Mouse (Mus musculus) cerebellum, postnatal 36 days (tissue): Measurements from ENCODE around the gene Slc7a6os.
"Not testable (repeated sequence)": the region's sequence is repeated elsewhere in the genome, so short reads cannot be mapped to it uniquely, and the experiment has no call there.

Experiments
- DNase-seq, 2 experiments: peaks; one replicate each; pipeline ENCODE4 v3.0.0; 2021 to 2022; ENCODE audit warnings: mixed read lengths in 2 of 2

The Slc7a6os gene

DNA sequence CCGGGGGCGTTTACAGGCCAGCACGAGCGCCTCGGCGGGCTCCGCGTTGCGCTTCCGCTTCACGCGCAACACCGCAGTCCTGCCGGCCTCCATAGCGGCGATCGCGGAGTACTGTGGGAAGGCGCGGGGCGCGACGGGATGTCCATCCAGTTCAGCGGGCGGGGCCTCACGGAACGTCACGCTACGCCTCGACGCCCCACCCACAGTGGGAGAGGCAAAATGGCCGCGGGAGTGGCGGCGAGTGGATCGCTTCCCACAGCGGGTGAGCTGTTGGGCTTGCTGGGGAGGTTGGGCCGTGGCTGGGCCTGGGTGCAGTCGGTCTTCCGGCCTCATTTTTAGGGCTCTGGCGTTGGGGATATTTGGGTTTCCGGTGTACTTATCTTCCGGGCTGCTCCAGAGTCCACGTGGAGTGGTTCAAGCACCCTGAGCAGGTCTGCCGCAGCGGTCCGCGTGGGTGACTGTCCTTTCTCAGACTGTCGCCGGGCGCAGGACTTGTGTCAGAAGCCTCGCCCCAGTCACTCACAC is at the start of gene Slc7a6os, which contains the start of gene Prmt7:
Gene Slc7a6os, minus strand, starts transcription at position 115 of the 525 bp plus-strand sequence.
Gene Prmt7, plus strand, starts transcription at position 116 of the 525 bp plus-strand sequence.
- DNase-seq, result peak; percentile 98

DNA sequence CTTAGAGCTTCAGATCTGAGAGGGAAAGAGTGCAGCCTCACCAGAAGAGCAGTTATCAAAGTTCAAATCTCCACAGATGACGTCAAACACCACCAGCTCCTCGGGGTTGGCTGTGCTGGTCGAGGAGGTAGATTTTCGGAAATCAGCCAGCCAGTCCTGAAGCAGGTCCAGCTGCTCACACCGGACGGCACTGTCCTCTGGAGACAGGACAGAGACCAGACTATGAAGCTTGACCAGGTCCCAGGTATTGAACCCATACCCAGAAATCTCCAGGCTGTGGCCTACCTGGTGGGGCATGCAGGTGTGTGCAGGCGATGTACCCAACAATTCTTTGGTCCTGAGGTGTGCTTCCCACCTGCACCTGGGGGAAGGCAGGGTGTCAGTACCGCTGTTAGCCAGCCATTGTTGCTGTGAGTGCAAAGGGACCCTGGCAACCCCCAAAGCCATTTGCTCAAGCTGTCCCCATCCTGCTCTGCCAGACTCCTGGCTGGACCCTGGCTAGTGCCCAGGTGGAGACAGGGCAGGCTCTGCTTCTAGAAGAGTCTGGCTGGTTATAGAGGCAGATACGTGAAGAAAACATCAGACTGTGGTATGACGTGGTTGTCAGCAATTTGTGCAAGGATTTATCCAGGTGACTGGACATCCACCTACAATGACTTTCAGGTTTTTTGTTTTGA is 49.0 kb upstream of the Slc7a6os start:
- DNase-seq, result peak; percentile 63 to 70

- DNase-seq, result peak; percentile 31 to 34
These were observed 47.4 kb upstream of the Slc7a6os start for GRCm38 (mm10) chr8:106258169-106258568.

GRCm38 (mm10) chr8:106250186-106250585 is 39.5 kb upstream of the Slc7a6os start:
- no peak for DNase-seq

DNA sequence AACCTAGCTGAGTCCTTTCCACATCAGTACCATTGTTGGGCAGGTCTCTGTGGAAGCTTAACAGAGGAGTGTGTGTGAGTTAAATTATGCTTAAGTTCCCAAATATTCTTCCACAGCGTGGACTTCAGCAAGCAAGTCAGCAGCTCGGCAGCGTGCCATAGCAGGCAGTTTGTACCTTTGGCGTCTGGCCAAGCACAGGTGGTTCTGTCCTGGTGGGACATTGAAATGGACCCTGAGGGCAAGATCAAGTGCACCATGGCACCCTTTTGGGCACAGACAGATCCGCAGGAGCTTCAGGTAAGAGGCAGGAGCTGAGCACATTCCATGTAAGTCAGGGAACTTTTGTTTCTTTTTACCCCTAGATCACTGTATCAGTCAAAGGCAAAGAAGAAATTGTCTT is 26.4 kb upstream of the Slc7a6os start:
- DNase-seq, result peak; percentile 26 to 35

DNA sequence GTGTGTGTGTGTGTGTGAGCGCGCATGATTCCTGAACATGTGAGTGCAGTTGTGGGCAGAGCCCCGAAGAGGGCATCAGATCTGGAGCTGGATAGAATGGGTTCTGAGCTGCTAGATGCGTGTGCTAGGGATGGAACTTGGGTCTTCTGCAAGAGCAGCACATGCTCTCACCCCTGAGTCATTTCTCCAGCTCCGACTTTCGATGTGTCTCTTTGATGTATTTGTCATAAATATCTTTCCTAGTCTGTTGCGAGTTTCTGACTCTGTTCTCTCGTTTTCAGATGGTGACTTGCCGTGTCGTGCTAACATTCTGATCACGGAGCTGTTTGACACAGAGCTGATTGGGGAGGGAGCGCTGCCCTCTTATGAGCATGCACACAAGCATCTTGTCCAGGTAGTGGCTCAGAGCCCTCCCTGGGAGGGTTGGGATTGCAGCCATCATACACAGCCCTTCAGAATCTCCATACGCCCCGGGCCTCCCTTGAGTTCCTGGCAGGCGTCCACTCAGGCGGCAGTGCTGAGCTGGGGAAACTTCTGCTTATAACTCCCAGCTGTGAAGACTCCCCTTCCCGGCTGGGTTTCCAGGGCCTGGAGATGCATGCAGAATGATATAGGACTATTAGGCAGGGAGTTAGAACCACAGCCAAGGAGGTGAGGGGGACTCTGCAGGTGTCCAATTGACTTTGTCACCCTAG is 24.0 kb upstream of the Slc7a6os start:
- no peak for DNase-seq

GRCm38 (mm10) chr8:106232751-106233150 is 22.0 kb upstream of the Slc7a6os start:
- no peak for DNase-seq

DNA sequence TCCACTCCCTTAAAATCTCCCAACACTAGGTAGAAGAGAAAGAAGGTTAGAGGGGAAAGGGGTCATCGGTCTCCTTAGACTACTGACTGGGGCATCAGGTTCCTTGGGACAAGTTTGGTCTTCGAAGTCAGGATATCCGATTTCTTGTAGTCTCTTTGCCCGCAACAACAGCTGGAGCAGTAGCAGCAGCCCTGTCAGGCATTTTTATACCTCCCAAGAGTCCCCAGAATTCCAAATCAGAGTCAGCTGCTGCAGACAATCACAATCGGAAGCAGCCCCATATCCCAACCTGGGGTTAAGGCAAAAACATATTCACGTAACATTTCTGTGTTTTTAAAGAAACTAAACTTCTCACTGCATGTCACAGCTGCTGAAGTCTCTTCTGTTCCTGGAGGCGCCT is 20.8 kb upstream of the Slc7a6os start:
- DNase-seq, result no peak

DNA sequence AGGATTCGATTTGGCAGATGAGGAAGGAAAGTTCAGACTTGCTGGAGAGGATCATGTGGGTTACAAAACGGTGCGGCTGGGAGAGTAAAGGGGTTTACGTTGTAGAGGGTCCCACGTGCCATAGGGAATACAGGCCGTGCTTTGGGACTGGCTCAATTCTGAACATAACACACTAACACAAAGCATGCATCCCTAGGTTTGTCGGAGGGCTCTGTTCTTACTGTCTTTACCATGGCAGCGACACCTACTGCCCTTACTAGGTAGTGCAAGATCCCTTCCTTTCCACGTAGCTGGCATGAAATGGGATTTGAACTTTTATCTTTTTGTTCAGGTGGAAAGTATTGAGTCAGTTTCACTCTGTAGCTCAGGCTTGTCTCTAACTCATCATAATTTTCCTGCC is 15.9 kb upstream of the Slc7a6os start:
- peak; percentile 63 to 71 for DNase-seq

DNA sequence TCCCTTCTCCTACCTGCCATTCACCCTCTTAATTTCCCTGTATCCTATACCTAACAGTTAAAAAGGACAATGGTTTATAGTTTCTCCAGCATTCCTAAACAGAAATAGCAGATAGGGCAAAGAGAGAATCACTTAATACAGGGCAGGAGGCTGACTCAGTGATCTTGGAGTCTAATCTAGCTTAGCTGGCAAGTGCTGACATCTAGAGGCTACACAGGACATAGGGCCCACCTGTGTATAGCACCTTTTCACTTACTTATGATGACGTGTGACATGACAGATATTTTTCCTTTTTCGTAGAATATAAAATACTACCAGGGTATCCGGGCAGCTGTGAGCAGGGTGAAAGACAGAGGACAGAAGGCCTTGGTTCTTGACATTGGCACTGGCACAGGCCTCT is 8.9 kb upstream of the Slc7a6os start:
- no peak for DNase-seq

GRCm38 (mm10) chr8:106213959-106214358 is 3.2 kb upstream of the Slc7a6os start:
- no peak for DNase-seq

DNA sequence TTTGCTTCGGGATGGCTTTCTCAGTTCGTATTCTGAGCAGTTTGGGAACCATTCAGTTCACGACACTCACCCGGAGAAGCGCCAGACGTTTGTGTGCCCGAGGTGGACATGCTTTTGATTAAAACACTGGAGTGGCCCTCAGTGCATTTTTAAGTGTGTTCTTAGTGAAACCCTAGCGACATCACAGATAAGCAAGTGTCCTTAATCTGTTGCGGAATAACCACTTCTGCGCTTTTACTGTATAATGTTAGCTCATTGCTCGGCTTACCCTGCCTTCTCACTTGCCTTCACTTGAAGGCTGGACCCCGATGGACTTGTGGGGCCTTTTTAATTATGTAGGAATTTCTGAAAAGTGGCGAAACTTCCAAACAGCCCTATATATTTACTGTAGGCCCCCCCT is 686 bp upstream of the Slc7a6os start:
- no peak for DNase-seq

DNA sequence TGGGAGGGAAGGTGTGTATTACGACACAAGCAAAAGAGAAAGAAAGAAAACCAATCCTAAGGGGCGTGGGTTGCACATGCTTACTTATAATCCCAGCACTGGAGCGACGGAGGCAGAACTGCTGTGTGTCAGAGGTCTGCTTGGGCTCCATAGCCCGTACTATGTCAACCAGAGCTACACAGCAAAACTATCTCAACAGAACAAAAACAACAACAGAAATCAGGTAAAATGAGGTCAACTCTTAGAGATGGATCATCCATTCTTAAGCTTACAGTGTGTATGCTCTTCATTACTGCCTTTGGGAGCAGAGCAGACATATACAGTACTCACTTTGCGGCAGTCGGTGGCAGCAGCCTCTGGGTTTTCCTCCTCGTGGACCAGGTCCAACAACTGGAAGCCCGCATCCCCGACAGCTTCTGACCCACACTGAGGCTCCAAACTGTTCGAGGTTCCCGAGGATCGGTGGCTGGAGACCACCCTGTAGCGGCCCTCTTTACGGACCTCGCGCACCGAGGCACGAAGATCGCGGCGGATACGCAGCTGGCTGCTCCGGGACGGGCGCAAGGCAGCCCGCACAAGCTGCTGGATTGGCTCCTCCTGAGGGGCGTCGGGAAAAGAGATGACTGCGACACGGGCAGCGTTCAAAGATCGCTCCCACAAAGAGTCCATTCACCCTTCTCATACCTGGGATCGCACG is 552 bp downstream of the Slc7a6os start:
- no peak for DNase-seq

GRCm38 (mm10) chr8:106199596-106199995 is 11.1 kb downstream of the Slc7a6os start:
- DNase-seq, result not testable (repeated sequence)

DNA sequence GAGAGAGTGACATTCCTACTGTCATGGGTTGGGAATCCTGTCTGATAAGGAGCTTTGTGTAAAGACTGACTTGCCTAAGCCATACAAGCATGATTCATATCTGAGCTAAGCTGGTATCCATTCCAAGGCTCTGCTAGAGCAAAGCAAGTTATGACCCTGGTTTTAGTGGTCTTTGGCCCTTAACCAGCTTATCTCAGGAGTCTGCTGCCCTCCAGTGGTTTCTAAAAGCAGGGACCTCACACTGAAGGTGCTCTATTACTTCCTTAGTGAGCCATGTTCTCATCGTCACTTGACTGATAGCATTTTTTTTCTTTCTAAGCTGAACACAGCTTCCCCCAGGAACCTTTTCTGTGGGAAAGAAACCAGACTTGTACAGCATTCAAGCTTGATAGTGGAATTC is 12.0 kb downstream of the Slc7a6os start:
- DNase-seq, result peak in 1 of 2 experiments; percentile 21

DNA sequence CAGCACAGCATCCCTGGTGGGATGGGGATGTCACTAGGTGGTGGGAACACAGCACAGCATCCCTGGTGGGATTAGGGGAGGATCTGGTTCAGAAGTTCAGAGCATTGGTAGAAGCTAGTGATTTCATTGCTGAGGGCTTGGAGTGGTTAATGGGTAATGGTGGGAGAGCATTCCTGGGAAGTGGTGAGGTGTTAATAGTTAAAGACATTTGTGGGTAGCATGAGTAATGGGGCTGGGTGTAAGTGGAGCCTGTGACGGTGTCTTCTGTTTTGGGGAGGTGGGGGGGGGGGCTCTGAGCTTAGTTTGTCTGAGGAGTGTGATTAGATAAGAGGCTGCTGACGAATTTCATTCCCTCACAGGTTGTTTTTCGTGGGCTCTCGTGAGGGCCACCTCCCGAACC is 16.7 kb downstream of the Slc7a6os start:
- DNase-seq, result no peak

DNA sequence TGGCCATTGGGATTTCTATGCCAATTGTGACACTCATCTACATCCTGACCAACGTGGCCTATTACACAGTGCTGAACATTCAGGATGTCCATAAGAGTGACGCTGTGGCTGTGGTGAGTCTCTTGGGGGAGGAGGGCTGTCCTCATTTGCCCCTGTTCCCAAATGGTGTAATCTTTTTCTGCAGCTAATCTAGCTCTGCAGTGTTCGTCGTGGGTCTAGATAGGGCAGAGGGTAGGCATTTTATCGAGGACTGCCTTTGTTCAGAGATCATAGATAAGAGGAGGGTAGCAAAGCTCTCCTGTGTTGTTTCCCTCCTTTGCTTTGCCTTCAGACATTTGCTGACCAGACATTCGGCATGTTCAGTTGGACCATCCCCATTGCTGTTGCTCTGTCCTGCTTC is 17.6 kb downstream of the Slc7a6os start:
- no peak for DNase-seq

DNA sequence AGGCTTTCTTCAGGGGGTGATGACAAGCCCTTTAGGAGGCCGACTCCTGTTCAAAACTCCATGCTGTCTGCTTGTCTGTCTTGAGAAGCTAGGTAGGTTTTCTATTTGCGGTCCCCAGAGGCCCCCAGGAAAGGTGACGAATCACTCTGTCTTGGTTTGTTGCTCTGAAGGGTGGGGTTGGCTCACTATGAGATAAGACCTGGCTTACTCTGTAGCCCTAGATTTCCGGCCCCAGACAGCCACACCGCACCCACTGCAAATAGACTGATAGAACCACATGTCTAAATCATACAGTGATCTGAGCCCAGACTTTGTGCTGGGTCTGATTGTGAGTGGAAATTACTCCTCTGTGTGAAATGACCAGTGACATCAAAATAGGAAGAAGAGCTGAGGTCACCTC is 19.1 kb downstream of the Slc7a6os start:
- no peak for DNase-seq

GRCm38 (mm10) chr8:106189162-106189561 is 21.6 kb downstream of the Slc7a6os start:
- DNase-seq, result no peak

DNA sequence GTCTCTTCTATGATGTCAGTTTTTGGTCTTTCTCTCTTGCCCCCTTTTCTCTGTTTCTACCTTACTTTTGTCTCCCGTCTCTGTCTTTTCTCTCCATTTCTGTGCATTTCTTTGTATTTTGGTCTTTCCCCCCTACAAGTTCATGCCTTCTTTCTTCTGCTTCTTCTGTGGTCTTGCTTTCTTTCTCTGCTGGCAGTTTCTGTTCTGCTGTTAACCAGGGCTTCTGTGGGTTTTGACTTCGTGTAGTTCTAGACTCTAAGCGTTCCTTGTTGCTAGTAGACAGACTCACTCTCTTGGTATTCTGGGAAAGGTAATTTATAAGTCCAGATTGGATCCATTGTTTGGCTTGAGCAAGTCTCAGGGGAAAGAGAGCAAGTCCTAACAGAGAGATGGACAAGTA is 24.3 kb downstream of the Slc7a6os start:
- no peak for DNase-seq

DNA sequence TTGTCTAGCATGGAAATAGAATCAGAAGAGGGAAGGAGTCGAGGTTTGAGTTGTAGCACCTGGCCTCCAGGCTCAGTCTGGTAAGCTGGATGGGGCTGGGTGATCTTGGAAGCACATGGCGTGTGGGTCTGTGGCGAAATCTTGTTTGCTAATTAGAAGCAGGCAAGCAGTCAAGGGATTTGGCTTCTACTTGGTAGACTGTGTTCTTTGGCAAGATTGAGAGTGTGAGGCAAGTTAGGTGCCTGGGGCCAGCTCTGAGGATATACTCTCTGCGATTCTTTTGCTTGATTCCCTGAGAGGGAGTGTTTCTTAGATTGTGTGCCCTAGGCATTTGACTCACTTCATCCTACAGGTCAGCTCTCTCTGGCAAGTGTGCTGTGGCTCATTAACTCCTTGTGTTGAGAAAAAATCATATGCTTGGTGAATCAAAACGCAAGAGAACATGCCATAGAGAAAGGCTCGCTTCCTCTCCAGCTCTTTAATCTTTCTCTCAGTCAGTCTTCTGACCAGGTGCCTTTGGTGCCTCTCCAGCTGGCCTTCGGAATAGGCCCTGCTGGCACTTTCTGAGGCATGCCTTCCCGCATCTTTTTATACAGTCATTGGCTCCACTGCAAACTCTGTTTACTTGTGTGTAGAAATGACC is 25.0 kb downstream of the Slc7a6os start:
- DNase-seq, result peak; percentile 24 to 26

DNA sequence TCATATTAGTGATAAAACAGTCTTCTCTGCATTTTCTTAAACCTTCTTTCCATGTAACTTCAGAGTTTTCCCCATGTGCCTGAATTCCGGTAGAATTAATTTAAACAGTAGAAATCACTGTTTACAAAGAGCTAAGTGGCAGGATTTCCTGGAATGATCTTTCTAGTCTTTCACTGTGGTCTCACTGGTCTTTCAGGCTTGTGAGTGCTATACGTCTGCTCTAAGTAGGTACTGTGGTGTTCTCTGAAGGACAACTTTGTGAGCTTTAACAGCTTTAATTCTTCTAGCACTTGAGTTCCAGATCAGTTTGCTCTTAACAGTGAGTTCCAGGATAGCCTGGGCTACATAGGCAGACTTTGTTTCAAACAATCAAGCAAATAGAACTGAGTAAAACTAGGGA is 32.3 kb downstream of the Slc7a6os start:
- DNase-seq, result no peak

DNA sequence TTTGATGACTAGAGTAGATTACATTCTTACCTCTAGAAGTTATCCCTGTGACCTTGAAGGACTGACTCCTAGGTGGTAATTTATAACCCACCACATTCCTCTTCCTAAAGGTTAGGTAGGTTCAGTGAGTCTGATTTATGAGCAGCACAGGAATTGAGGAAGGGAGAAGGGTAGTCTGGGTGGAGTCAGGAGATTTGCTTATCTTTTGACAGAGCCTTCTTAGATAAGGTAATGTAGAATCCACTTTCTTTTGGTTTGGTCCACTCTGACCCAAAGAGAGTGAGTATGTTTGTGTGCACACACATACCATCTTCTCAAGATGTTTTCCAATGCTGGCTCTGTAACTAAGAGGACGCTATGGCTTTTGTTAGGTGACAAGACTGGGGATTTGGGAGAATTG is 33.1 kb downstream of the Slc7a6os start:
- DNase-seq, result no peak
